Mouse (Mus musculus): ENCODE measurements at regions not wholly inside any gene's neighbourhood (a gene's known extent, or its start where the extent isn't known, plus 50 kb on each side); places are given as distances from the start of the nearest gene placed in this dataset.
A peak's percentile ranks its signal among the peaks of the same experiment; 100 is the strongest.

GRCm38 (mm10) chr13:102442676-102443075 is 250.7 kb upstream of the Cd180 start:
- Histone ChIP-seq H3K9me3 (no peaks in the 10 kb centered on the region), H3K9ac (no peak overlapping the region), H3K36me3 (no peaks in the 10 kb centered on the region), H3K4me1 (peaks cover 6% of the 10 kb centered on the region; the same call in 1 of the 2 replicates), H3K27me3 (no peaks in the 10 kb centered on the region), H3K27ac (no peak overlapping the region), H3K4me2 (no peak overlapping the region), H3K4me3 (no peak overlapping the region)
- ATAC-seq (ENCODE audit: borderline replicate concordance, extremely low read depth, low FRiP score, low TSS enrichment): no peak
- WGBS: 72% methylated on average over 2 of the region's 2 CpGs

- Histone ChIP-seq H3K36me3 (no peaks in the 10 kb centered on the region), H3K9me3 (no peaks in the 10 kb centered on the region), H3K9ac (no peak overlapping the region), H3K4me2 (no peak overlapping the region), H3K4me1 (peaks cover 8% of the 10 kb centered on the region; the same call in 1 of the 2 replicates), H3K27me3 (no peaks in the 10 kb centered on the region), H3K27ac (peak overlapping the region; percentile 48), H3K4me3 (no peak overlapping the region)
- ATAC-seq (ENCODE audit: borderline replicate concordance, extremely low read depth, low FRiP score, low TSS enrichment): peak; percentile 46; the same call in 1 of the 2 replicates
- 40% methylated on average over 5 of the region's 5 CpGs for WGBS
Measured at GRCm38 (mm10) chr13:102447310-102447709, 246.0 kb upstream of the Cd180 start.

- Histone ChIP-seq H3K9me3 (no peaks in the 10 kb centered on the region), H3K27ac (no peak overlapping the region), H3K4me2 (no peak overlapping the region; the same call in 1 of the 2 replicates), H3K9ac (no peak overlapping the region), H3K36me3 (no peaks in the 10 kb centered on the region), H3K4me3 (no peak overlapping the region), H3K4me1 (peaks cover 8% of the 10 kb centered on the region; the same call in 1 of the 2 replicates), H3K27me3 (no peaks in the 10 kb centered on the region)
- WGBS: 43% methylated on average over 8 of the region's 8 CpGs
- no peak for ATAC-seq (ENCODE audit: borderline replicate concordance, extremely low read depth, low FRiP score, low TSS enrichment)
Measured at GRCm38 (mm10) chr13:102449416-102450121, 243.8 kb upstream of the Cd180 start.

GRCm38 (mm10) chr13:102451176-102451575 is 242.2 kb upstream of the Cd180 start:
- no peak overlapping the region for H3K27ac ChIP-seq
- H3K4me2 ChIP-seq: no peak overlapping the region
- H3K36me3 ChIP-seq: no peaks in the 10 kb centered on the region
- ATAC-seq (ENCODE audit: borderline replicate concordance, extremely low read depth, low FRiP score, low TSS enrichment): no peak
- no peaks in the 10 kb centered on the region for H3K27me3 ChIP-seq
- H3K9ac ChIP-seq: no peak overlapping the region
- WGBS: 76% methylated on average over 7 of the region's 7 CpGs
- no peaks in the 10 kb centered on the region for H3K9me3 ChIP-seq
- H3K4me3 ChIP-seq: no peak overlapping the region
- H3K4me1 ChIP-seq: peaks cover 8% of the 10 kb centered on the region; the same call in 1 of the 2 replicates

GRCm38 (mm10) chr13:102458711-102459110 is 234.6 kb upstream of the Cd180 start:
- WGBS: 35% methylated on average over 2 of the region's 2 CpGs

GRCm38 (mm10) chr13:102463993-102464392 is 229.4 kb upstream of the Cd180 start:
- Histone ChIP-seq H3K27ac (no peak overlapping the region), H3K4me2 (no peak overlapping the region), H3K9ac (no peak overlapping the region), H3K4me3 (no peak overlapping the region), H3K36me3 (no peaks in the 10 kb centered on the region), H3K4me1 (no peaks in the 10 kb centered on the region), H3K27me3 (no peaks in the 10 kb centered on the region), H3K9me3 (no peaks in the 10 kb centered on the region)
- 57% methylated on average over 2 of the region's 2 CpGs for WGBS
- no peak for ATAC-seq (ENCODE audit: borderline replicate concordance, extremely low read depth, low FRiP score, low TSS enrichment)

More at GRCm38 (mm10) chr13:102458711-102459110, 234.6 kb upstream of the Cd180 start:
- H3K27me3 ChIP-seq: no peaks in the 10 kb centered on the region
- no peaks in the 10 kb centered on the region for H3K4me1 ChIP-seq
- no peaks in the 10 kb centered on the region for H3K9me3 ChIP-seq
- H3K36me3 ChIP-seq: no peaks in the 10 kb centered on the region
- H3K4me3 ChIP-seq: no peak overlapping the region
- no peak overlapping the region for H3K9ac ChIP-seq
- no peak overlapping the region for H3K4me2 ChIP-seq
- no peak for ATAC-seq (ENCODE audit: borderline replicate concordance, extremely low read depth, low FRiP score, low TSS enrichment)
- H3K27ac ChIP-seq: no peak overlapping the region

GRCm38 (mm10) chr13:102481906-102482305 is 211.5 kb upstream of the Cd180 start:
- Histone ChIP-seq H3K4me3 (no peak overlapping the region), H3K9me3 (no peaks in the 10 kb centered on the region), H3K36me3 (no peaks in the 10 kb centered on the region), H3K9ac (no peak overlapping the region), H3K27ac (no peak overlapping the region), H3K4me2 (no peak overlapping the region), H3K27me3 (no peaks in the 10 kb centered on the region), H3K4me1 (no peaks in the 10 kb centered on the region)
- ATAC-seq (ENCODE audit: borderline replicate concordance, extremely low read depth, low FRiP score, low TSS enrichment): no peak
- WGBS: 62% methylated on average over 3 of the region's 3 CpGs

GRCm38 (mm10) chr13:102482451-102482850 is 210.9 kb upstream of the Cd180 start:
- Histone ChIP-seq H3K9ac (no peak overlapping the region), H3K4me1 (no peaks in the 10 kb centered on the region), H3K27me3 (no peaks in the 10 kb centered on the region), H3K4me2 (no peak overlapping the region), H3K36me3 (no peaks in the 10 kb centered on the region), H3K4me3 (no peak overlapping the region), H3K27ac (no peak overlapping the region), H3K9me3 (no peaks in the 10 kb centered on the region)
- WGBS: 82% methylated on average over 3 of the region's 3 CpGs
- ATAC-seq (ENCODE audit: borderline replicate concordance, extremely low read depth, low FRiP score, low TSS enrichment): no peak

GRCm38 (mm10) chr13:102487416-102488097 is 205.8 kb upstream of the Cd180 start:
- Histone ChIP-seq H3K9me3 (no peaks in the 10 kb centered on the region), H3K4me1 (no peaks in the 10 kb centered on the region), H3K4me3 (no peak overlapping the region), H3K27ac (no peak overlapping the region), H3K36me3 (no peaks in the 10 kb centered on the region), H3K9ac (no peak overlapping the region), H3K4me2 (no peak overlapping the region), H3K27me3 (no peaks in the 10 kb centered on the region)
- 60% methylated on average over 4 of the region's 4 CpGs for WGBS
- ATAC-seq (ENCODE audit: borderline replicate concordance, extremely low read depth, low FRiP score, low TSS enrichment): no peak

- Histone ChIP-seq H3K9ac (no peak overlapping the region), H3K9me3 (no peaks in the 10 kb centered on the region), H3K4me3 (no peak overlapping the region), H3K4me2 (no peak overlapping the region), H3K27me3 (no peaks in the 10 kb centered on the region), H3K36me3 (no peaks in the 10 kb centered on the region), H3K27ac (no peak overlapping the region), H3K4me1 (no peaks in the 10 kb centered on the region)
- 0 out of 2 replicates have a peak, but pooled peaks have one; percentile 19 for ATAC-seq (ENCODE audit: borderline replicate concordance, extremely low read depth, low FRiP score, low TSS enrichment)
- 42% methylated on average over 4 of the region's 4 CpGs for WGBS
Measured at GRCm38 (mm10) chr13:102491370-102491769, 202.0 kb upstream of the Cd180 start.

- Histone ChIP-seq H3K4me1 (no peaks in the 10 kb centered on the region), H3K27me3 (no peaks in the 10 kb centered on the region), H3K4me3 (no peak overlapping the region), H3K27ac (no peak overlapping the region), H3K9ac (no peak overlapping the region), H3K4me2 (no peak overlapping the region), H3K36me3 (no peaks in the 10 kb centered on the region), H3K9me3 (no peaks in the 10 kb centered on the region)
- WGBS: 44% methylated on average over 10 of the region's 10 CpGs
- ATAC-seq (ENCODE audit: borderline replicate concordance, extremely low read depth, low FRiP score, low TSS enrichment): no peak
Measured at GRCm38 (mm10) chr13:102504157-102504947, 189.0 kb upstream of the Cd180 start.

GRCm38 (mm10) chr13:102507226-102507625 is 186.1 kb upstream of the Cd180 start:
- Histone ChIP-seq H3K27ac (no peak overlapping the region), H3K4me1 (no peaks in the 10 kb centered on the region), H3K9me3 (no peaks in the 10 kb centered on the region), H3K4me3 (no peak overlapping the region), H3K36me3 (no peaks in the 10 kb centered on the region), H3K9ac (no peak overlapping the region), H3K27me3 (no peaks in the 10 kb centered on the region), H3K4me2 (no peak overlapping the region)
- 82% methylated on average over 1 of the region's 1 CpGs for WGBS
- ATAC-seq (ENCODE audit: borderline replicate concordance, extremely low read depth, low FRiP score, low TSS enrichment): no peak

All from lung, embryonic 15.5 days (tissue).